Mouse (Mus musculus): ENCODE data around the gene March11.

March11 gene

DNA sequence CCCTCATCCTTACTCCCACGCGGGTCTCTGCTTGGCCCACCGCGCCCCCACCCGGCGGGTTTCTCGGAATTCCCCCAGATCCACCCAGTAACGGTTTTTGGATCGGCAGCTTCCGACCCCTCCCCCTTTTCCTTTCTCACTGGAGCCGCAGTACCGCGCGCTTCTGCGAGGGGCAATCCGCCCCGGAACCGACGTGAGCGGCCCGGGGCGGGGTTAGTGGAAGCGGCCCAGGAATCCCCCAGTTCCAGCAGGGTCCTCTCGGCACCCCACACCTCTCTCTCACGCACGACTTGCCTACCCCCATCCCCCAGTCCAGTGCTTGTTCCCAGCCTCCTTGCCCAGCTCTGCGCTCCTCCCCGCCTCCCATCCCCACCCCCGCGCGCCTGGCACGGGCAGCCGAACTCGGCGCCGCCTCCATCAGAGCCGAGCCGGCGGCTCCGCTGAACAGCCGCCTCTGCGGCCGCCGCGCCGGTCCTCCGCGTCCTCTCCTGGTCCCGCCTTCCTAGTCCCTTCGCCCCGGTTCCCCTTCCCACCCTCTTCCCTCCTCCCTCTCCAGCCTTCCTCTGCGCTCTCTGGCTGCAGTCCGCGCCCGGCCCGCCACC is at the start of gene March11:
Gene March11 (plus strand): TSS at position 420 of the 602 bp plus-strand sequence.
- DNase-seq (ENCODE audit: low spot score) = peak; percentile 95

GRCm38 (mm10) chr15:26262336-26262735 is 46.5 kb upstream of the March11 start:
- no peak for DNase-seq (ENCODE audit: low spot score)

GRCm38 (mm10) chr15:26269596-26269995 is 39.3 kb upstream of the March11 start:
- no peak for DNase-seq (ENCODE audit: low spot score)

- peak; percentile 87 for DNase-seq (ENCODE audit: low spot score)
Observed at GRCm38 (mm10) chr15:26276035-26276511, 32.8 kb upstream of the March11 start.

GRCm38 (mm10) chr15:26276608-26277007 is 32.2 kb upstream of the March11 start:
- DNase-seq (ENCODE audit: low spot score) = peak; percentile 68

DNA sequence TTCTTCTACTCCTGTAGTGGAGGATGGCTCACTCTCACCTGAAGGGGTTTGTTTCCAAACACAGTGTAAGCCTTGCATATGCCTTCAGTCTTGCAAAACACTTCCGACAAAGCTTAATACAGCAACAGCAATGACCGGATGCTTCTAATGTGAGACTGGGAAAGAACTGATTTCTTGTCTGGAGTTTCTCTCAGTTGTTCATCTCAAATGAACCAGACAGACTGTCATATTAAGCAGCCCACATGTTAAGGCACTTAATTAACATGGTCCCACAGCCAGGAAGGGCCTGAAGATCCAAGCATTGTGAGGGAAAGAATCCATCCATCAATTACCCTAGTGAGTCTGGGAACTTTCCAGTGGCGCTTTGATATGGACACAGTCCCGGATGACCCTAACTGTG is 17.0 kb upstream of the March11 start:
- DNase-seq (ENCODE audit: low spot score) = peak; percentile 93

DNA sequence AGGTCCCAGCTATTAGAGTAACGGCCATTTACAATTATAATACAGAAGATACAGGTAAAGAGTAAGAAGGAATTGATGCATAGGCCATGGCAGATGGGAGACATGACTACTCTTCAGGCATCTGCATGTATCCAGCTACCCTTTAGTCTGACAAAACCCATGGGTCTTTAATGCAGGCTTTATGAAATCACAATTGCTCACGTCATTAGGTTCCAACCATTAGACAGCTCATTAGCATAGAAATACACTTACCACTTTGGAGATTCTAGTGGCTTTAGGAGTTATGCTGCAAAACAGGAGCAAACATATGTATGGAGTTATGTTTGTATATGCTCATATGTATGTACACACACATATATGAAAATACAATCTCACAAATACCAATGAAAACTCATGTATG is 16.0 kb upstream of the March11 start:
- DNase-seq (ENCODE audit: low spot score) = no peak

DNA sequence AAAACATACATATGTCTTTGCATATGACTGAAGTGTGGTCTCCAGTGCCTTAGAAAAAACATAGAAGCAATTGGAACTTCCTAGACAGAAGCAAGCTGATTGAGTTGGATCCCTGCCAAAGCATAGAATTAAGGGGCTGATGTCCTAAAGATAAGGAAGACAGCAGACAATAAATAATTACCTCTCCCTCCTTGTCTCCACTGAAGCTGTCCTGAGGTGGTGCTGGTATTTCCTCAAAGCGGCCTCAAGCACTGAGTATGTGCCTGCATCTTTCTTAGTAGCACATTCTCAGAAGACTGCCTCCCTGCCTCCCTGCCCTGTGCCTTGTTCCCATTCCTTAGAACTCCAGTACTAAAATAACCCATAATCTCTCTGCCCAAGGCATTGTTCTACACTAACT is 15.6 kb upstream of the March11 start:
- DNase-seq (ENCODE audit: low spot score) = no peak

- no peak for DNase-seq (ENCODE audit: low spot score)
Observed at GRCm38 (mm10) chr15:26298668-26299067, 10.2 kb upstream of the March11 start.

DNA sequence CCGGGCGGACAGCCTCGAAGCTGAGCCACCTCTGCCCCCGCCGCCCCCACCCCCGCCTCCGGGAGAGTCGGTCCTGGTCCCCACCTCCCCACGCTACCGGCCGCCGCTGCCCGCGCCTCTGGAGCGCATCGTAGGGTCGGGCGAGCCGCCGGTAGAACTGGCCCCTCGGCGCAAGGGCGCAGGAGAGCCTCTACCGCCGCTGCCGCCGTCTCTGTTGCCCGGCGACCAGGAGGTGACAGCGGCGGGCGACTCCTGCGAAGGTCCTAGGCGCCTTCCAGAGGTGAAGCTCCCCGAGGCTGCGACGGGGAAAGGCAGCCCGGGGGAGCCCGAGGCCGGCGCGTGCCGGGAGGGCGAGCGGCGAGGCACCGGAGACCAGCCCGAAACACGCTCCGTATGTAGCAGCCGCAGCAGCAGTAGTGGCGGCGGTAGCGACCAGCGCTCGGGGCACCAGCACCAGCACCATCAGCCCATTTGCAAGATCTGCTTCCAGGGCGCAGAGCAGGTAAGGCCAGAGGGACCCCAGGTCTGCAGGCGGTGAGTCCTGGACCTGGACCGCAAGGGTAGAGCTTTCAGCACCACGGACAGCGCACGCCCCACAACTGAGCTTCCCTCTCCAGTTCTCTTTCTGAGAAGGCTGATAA is 563 bp downstream of the March11 start:
- peak; percentile 46 for DNase-seq (ENCODE audit: low spot score)

- no peak for DNase-seq (ENCODE audit: low spot score)
Observed at GRCm38 (mm10) chr15:26319866-26320265, 11.0 kb downstream of the March11 start.

DNA sequence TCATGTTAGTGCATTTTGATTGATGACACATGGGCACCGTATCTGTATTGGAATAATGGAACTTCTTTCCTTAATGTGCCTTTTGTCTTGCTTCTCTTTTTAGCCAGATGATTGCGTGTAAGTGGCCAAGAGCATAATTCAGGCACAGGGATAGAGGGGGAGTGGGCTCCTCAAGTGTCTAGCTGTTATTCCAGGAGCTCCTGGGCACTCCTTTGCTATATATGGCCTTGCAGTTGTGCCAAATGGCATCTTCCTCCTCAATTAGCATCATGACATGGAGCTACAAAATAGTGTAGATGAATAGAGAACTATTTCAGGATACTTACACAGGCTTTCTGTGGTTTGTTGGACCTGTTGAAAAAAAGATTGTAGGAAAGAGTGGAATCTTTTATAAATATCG is 11.6 kb downstream of the March11 start:
- no peak for DNase-seq (ENCODE audit: low spot score)

DNA sequence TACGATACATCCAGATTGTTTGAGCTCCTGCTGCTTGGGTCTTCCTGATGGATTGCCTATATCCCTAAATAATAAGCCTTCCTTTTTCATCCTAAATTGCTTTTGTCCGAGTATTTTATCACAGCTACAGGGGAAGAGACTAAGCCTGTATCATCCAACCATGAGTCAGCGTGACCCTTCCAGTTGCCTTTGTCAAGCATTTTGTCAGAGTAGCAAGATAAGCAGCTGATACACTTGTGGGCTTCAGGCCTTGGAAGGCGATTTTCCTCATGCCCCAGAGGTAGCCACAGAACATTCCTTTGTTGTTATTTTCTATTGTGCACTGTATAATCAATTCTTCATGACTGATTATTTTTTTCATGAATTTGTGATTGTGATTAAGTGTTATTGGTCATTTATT is 14.0 kb downstream of the March11 start:
- no peak for DNase-seq (ENCODE audit: low spot score)

DNA sequence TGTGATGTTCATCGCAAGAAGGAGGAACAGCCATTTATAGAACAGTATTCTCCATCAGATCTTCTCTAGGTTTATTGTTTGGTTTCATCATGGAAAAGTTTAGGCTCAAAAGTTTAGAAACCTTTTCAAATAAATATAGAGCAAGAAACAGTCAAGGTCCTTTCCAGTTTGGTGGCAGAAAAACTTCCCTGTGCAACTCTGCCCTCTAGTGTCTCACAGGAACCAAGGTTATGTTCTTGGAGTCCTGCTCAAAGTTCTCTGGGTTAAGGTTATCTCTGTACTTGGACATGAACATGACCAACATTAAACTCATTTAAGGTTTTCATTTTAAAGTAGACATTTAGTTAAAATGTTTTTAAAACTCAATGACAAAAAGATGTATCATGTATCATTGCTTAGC is 18.3 kb downstream of the March11 start:
- peak; percentile 64 for DNase-seq (ENCODE audit: low spot score)

DNA sequence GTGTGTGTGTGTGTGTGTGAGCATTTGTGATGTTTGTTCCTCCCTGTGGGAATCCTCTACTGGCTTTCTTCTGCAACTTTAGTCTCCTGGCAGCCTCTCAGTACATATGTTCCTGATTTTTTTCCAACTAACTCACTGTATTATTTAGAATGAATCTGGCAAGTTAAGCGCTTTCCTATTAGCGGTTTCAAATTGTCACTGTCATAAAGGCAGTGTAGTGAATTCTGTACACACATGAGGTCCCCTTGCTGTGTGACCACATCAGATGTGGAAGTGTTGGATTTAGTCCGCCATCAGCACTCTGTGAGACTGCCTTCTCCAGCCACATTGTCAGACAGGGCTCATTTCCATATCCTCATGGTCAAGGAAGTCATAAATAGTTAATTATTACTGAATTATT is 26.9 kb downstream of the March11 start:
- no peak for DNase-seq (ENCODE audit: low spot score)

DNA sequence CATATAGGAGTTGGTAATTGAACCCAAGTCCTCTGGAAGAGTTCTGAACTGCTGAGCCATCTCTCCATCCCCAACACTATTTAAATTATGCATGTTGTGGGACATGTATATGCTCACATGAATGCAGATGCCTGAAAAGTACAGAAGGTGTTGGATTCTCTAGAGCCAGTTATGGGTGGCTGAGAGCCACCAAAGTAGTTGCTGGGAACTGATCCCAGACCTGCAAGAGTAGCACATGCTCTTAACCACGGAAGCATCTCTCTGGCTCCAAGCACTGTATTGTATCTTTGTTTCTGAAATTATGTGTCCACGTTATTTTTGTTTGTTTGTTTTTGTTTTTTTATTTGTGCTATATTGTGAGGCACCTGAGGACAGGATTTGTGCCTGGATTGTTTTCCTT is 28.9 kb downstream of the March11 start:
- DNase-seq (ENCODE audit: low spot score) = no peak

DNA sequence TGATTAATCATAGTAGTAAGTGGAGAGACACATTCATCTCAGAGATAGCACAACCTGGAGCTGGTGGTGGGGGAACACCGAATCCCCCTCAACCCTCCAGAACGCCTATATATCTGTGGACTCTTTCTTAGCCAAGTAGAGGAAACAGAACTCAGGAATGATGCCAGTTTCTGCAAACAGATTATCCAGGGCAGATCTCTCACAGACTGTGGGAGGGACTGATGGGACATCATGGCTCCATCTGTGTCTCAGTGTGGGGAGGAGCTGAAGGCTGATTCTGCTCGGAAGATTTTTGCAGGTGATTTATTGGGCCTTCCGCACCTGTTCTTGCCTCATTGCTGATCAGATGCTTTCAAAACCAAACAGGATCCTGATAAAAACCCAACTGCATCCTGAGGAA is 29.5 kb downstream of the March11 start:
- DNase-seq (ENCODE audit: low spot score) = no peak

GRCm38 (mm10) chr15:26340490-26340889 is 31.6 kb downstream of the March11 start:
- no peak for DNase-seq (ENCODE audit: low spot score)

- no peak for DNase-seq (ENCODE audit: low spot score)
Observed at GRCm38 (mm10) chr15:26340966-26341365, 32.1 kb downstream of the March11 start.

GRCm38 (mm10) chr15:26344329-26344728 is 35.5 kb downstream of the March11 start:
- DNase-seq (ENCODE audit: low spot score) = no peak

DNA sequence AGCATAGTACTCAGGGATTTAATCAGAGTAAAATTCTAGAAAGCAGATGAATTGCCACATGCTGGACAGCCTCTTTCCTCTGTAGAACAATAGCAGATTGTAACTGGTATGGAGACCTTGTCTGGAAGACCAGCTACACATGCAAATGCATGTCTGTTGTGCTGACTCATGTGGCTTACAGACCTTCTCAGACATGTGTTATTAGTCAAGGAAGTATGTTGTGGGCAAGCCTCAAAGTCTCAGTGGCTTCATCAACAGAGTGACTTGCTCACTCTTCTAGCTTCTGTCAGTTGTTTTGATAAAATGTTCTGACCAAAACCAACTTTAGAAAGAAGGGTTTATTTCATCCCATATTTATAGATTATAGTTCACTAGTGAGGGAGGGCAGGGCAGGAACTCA is 44.8 kb downstream of the March11 start:
- DNase-seq (ENCODE audit: low spot score) = no peak

- peak; percentile 85 for DNase-seq (ENCODE audit: low spot score)
Observed at GRCm38 (mm10) chr15:26365344-26365743, 56.5 kb downstream of the March11 start.

DNA sequence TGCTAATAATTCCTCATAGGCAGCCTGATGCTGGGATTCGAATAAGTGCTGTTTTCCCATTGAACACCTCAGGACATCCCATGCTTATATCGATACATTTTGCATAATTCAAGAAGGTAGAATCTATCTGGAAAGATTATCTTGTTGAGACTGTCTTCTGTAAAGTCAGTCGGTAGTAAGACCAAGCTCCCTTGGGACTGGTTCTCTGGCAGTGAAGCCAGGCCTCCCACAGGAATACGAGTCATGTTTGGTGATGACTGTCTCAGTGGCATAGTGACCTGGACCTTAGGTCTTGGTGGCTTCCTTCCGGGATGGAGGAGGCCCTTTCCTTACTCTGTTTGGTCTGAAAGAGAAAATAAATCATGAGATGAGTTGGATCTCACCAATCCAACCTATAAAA is 57.7 kb downstream of the March11 start:
- peak; percentile 67 for DNase-seq (ENCODE audit: low spot score)

GRCm38 (mm10) chr15:26373759-26374158 is 64.9 kb downstream of the March11 start:
- no peak for DNase-seq (ENCODE audit: low spot score)
